Mouse (Mus musculus): ENCODE data around the gene Scrn3. TPM values are rescaled to one million over a fixed set of nuclear protein-coding genes. Genes with fewer than 3 reads are reported as not detected.
A peak's percentile ranks its signal among the peaks of the same experiment; 100 is the strongest.

Scrn3 gene
- polyA plus RNA-seq, 1 experiment from 2014 or later = 7.7 TPM

DNA sequence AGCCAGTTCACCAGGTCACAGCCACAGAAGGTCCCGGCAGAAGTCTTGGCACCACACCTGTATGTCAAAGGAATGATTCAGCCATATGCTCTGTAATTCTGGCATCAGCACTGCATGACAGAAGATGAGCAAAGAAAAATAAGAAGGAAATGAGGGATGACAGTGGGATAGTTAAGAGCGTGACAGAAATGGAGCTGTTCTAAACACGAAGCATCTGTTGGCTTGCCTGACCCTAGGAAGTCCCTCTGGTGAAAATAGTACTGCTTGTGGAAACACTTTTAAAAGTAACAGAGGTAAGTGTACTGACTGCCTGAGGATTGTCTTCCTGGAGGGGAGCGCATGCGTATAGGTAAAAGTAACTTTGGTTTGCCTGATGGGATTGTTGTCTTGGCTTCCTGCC is 31.3 kb downstream of the Scrn3 start:
- H3K27me3 ChIP-seq (replicated peaks) = no peaks in the 10 kb centered on the region
- ATAC-seq (replicated peaks) = no peak
- H3K4me2 ChIP-seq = no peak overlapping the region
- H3K4me1 ChIP-seq = 0 out of 2 replicates have a peak, but pooled peaks cover 4% of the 10 kb centered on the region
- H3K9ac ChIP-seq = no peak overlapping the region
- no peaks in the 10 kb centered on the region for H3K36me3 ChIP-seq (replicated peaks)
- H3K9me3 ChIP-seq = no peaks in the 10 kb centered on the region
- H3K27ac ChIP-seq = no peak overlapping the region
- WGBS = 93% methylated on average over 5 of the region's 5 CpGs
- H3K4me3 ChIP-seq = no peak overlapping the region

DNA sequence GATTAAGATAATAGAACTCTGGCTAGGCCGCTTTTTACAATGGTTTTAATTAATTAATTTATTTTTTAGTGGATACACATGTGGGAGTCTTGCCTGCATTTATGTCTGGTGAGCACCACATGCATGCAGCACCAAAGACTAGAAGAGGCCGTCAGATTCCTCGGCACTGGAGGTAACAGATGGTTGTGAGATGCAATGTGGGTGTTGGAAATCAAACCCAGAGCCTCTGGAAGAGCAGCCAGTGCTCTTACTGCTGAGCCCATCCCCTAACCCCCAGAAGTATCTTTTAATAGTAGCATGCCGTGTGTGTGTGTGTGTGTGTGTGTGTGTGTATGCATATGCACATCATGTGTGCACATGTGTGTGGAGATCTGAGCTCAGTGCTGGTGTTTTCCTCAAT is 32.8 kb downstream of the Scrn3 start:
- Histone ChIP-seq H3K36me3 (replicated peaks) (no peaks in the 10 kb centered on the region), H3K4me2 (no peak overlapping the region), H3K27ac (no peak overlapping the region), H3K4me3 (no peak overlapping the region), H3K9ac (no peak overlapping the region), H3K27me3 (replicated peaks) (no peaks in the 10 kb centered on the region), H3K4me1 (0 out of 2 replicates have a peak, but pooled peaks cover 4% of the 10 kb centered on the region), H3K9me3 (no peaks in the 10 kb centered on the region)
- no peak for ATAC-seq (replicated peaks)
- 96% methylated on average over 4 of the region's 4 CpGs for WGBS

DNA sequence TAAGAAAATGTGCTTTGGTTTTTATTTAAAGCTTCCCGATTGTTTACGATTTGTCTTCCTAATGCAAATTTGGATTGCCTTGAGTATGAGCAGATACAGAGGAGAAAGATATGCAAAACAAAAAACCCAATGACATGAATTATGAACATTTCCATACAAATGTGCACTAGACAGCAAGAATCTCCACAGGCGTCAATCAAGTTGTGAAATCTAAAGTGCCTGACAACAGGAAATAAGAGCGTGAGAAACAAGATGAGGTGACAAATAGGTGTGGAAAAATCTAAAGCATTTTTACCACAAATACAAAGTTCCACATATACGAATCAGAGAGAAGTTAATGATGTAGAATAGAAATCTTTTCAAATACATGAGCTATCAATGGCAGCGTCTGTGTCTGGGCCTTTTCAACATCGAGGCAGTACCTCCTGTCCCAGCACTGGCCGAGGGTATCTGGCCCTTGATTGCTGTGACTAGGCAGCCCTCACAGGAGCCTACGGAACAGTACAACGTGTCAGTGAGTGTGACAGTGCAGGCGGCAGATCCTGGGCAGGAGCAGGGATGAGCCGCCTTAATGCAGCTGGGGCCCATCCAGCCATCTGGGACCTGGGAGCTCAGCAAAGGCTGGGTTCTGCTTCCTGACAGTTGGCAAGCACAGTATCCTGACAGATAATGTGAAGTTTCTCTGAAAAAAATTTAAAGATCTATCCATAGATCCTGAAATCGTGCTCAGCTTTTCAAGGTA is 34.1 kb downstream of the Scrn3 start:
- 66% methylated on average over 13 of the region's 13 CpGs for WGBS
- no peak overlapping the region for H3K27ac ChIP-seq

DNA sequence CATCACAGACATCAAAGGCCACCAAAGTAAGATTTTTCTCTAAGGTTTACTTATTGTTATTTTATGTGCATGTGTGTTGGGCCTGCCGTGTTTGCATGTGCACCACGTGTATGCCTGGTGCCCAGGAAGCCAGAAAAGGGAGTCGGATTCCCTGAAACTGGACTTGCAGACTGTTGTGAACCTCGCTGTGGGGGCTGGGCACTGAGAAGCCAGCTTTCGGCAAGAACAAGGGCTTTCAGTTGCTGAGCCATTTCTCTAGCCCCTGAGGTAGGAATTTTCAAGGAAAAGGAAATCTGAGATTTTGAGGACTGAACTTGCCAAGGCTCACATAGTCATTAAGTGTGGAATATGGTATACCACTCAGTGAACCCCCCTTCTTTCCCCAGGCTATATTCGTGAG is 34.7 kb downstream of the Scrn3 start:
- no peak overlapping the region for H3K4me3 ChIP-seq
- no peaks in the 10 kb centered on the region for H3K36me3 ChIP-seq (replicated peaks)
- ATAC-seq (replicated peaks) = no peak
- H3K9me3 ChIP-seq = no peaks in the 10 kb centered on the region
- 0 out of 2 replicates have a peak overlapping the region, but pooled peaks have one; percentile 20 for H3K27ac ChIP-seq
- H3K4me2 ChIP-seq = no peak overlapping the region
- H3K4me1 ChIP-seq = 0 out of 2 replicates have a peak, but pooled peaks cover 4% of the 10 kb centered on the region
- H3K9ac ChIP-seq = no peak overlapping the region
- H3K27me3 ChIP-seq (replicated peaks) = no peaks in the 10 kb centered on the region
- 54% methylated on average over 6 of the region's 6 CpGs for WGBS

More for the DNA sequence above, 34.1 kb downstream of the Scrn3 start:
- no peak for ATAC-seq (replicated peaks)
- no peak overlapping the region for H3K4me2 ChIP-seq
- no peak overlapping the region for H3K4me3 ChIP-seq
- no peaks in the 10 kb centered on the region for H3K27me3 ChIP-seq (replicated peaks)
- no peak overlapping the region for H3K9ac ChIP-seq
- H3K9me3 ChIP-seq = no peaks in the 10 kb centered on the region
- 0 out of 2 replicates have a peak, but pooled peaks cover 4% of the 10 kb centered on the region for H3K4me1 ChIP-seq
- H3K36me3 ChIP-seq (replicated peaks) = no peaks in the 10 kb centered on the region

DNA sequence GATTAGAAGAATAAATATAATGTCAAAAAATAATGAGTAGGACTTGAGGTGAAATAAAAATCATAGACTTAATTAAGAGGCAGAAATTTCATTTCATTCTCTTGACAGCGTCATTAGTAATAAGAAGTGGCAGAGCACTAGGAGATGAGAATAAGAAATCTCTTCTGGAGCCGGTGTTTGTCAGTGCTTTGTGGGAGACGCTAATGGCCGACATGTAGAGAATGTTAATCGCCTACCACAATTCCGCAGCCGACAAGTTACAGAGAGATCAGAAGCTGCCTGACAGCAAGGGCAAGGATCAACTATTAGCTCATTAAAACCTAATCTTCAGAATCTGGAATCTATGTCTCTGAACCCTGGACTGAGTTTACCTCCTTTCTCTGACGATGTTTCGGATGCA is 35.4 kb downstream of the Scrn3 start:
- no peaks in the 10 kb centered on the region for H3K27me3 ChIP-seq (replicated peaks)
- H3K4me1 ChIP-seq = 0 out of 2 replicates have a peak, but pooled peaks cover 4% of the 10 kb centered on the region
- H3K27ac ChIP-seq = 0 out of 2 replicates have a peak overlapping the region, but pooled peaks have one; percentile 10
- no peaks in the 10 kb centered on the region for H3K36me3 ChIP-seq (replicated peaks)
- H3K4me3 ChIP-seq = no peak overlapping the region
- WGBS = 48% methylated on average over 9 of the region's 9 CpGs
- no peak overlapping the region for H3K4me2 ChIP-seq
- no peaks in the 10 kb centered on the region for H3K9me3 ChIP-seq
- no peak overlapping the region for H3K9ac ChIP-seq
- ATAC-seq (replicated peaks) = no peak

DNA sequence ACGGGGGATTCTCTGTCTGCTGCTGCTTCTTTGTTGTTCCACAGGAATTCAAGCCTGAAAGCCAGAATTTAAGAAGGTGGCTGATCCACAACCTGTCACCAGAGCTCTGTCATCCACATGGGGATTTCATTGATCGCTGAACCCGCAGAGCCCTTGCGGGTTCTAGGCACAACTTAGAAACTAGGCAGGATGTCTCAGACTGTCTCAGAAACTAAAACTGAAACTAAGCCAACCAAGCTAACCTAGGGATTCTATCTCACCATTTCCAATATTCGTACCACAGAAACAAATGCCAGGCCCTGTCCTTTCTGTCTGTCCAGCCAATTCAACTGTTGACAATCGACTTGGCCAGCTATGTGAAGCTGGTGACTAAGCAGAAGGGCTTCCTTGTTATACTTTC is 35.8 kb downstream of the Scrn3 start:
- Histone ChIP-seq H3K27ac (0 out of 2 replicates have a peak overlapping the region, but pooled peaks have one; percentile 10), H3K36me3 (replicated peaks) (no peaks in the 10 kb centered on the region), H3K4me2 (no peak overlapping the region), H3K4me1 (0 out of 2 replicates have a peak, but pooled peaks cover 4% of the 10 kb centered on the region), H3K4me3 (no peak overlapping the region), H3K27me3 (replicated peaks) (no peaks in the 10 kb centered on the region), H3K9ac (no peak overlapping the region), H3K9me3 (no peaks in the 10 kb centered on the region)
- ATAC-seq (replicated peaks) = no peak
- 86% methylated on average over 6 of the region's 6 CpGs for WGBS

DNA sequence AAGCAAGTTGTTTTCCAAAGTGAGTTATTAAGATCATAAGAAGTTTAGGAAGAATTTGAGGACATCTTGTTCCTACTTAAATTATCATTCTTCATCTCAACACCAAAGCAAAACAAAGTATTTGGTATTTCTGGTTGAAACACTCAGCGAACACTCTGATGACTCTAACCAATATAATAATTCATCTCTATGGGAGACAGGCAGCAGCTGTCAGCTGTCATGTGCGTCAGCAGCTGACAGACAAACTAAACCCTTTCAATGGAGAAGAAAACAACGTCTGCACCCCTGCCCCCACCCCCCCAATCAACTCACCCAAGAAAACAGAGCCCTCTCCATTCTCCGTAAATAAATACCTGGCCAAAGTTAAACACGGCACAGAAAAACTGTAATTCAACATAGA is 39.1 kb downstream of the Scrn3 start:
- Histone ChIP-seq H3K27me3 (replicated peaks) (no peaks in the 10 kb centered on the region), H3K4me2 (no peak overlapping the region), H3K27ac (no peak overlapping the region), H3K4me1 (0 out of 2 replicates have a peak, but pooled peaks cover 4% of the 10 kb centered on the region), H3K9ac (no peak overlapping the region), H3K9me3 (no peaks in the 10 kb centered on the region), H3K36me3 (replicated peaks) (no peaks in the 10 kb centered on the region), H3K4me3 (no peak overlapping the region)
- ATAC-seq (replicated peaks) = no peak
- 50% methylated on average over 5 of the region's 5 CpGs for WGBS

DNA sequence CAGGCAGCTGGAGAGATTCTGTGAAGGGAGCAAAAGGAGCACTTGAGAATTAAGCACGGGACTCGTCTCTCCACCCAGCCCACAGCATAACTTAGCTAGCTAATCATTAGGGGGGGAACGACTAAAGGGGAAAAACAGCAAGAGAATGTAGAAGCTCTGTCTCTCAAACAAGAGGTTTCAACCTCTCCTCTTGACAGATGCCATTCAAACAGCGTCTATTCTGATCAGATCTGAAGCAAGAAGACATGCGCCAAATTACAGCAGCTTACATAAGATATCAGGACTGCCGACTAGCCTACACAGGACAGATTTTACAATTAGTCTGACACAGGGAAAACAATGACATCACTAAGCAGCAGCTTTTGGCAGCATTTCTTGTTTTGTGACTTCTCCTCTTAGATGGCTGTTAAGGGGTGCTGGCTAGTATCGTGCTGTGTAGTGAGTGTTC is 39.5 kb downstream of the Scrn3 start:
- H3K4me1 ChIP-seq = 0 out of 2 replicates have a peak, but pooled peaks cover 4% of the 10 kb centered on the region
- H3K27ac ChIP-seq = no peak overlapping the region
- no peak for ATAC-seq (replicated peaks)
- no peaks in the 10 kb centered on the region for H3K9me3 ChIP-seq
- no peak overlapping the region for H3K4me3 ChIP-seq
- H3K27me3 ChIP-seq (replicated peaks) = no peaks in the 10 kb centered on the region
- H3K4me2 ChIP-seq = no peak overlapping the region
- H3K36me3 ChIP-seq (replicated peaks) = 0 out of 2 replicates have a peak, but pooled peaks cover 1% of the 10 kb centered on the region
- H3K9ac ChIP-seq = no peak overlapping the region
- WGBS = 37% methylated on average over 7 of the region's 7 CpGs

DNA sequence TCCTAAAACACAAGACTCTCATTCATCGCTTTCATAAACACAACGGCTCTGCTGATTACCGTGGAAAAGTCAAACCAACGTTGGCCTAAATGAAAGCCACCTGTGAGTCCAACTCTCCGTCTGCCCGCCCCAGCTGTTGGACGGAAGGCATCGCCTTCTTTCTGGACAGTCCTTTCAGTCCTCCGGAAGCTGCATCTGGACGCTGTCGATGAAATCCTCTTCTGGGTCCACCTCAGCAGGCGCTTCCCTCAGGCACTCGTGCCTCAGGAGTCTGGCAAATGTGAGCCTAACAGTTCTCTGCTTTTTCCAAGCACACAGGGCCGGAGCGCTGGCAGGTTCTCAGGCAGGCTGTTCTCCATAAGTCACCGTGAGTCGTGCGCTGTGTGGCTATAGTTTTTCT is 44.6 kb downstream of the Scrn3 start:
- WGBS = 83% methylated on average over 18 of the region's 18 CpGs
- H3K36me3 ChIP-seq (replicated peaks) = 0 out of 2 replicates have a peak, but pooled peaks cover 3% of the 10 kb centered on the region
- no peak for ATAC-seq (replicated peaks)

DNA sequence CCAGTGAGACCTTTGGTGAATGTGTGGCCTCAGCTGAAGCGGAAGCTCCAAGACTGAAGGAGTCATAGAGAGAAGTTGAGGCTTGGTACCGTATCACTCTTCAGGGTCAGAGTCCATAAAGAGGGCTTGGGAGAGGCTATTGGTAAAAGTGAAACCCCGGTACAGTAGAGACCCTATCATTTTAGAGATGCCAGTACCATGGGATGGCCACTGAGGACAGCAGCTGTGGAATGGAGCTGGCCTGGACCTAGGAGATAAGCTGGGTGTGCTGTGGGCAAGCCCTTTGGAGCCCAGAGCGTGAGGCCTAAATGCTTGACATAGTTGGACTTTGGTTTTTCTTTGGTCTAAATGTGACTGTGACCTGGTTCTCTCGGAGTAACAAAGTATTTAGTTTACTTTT is 47.5 kb downstream of the Scrn3 start:
- H3K27me3 ChIP-seq (replicated peaks) = no peaks in the 10 kb centered on the region
- no peak for ATAC-seq (replicated peaks)
- H3K4me1 ChIP-seq = no peaks in the 10 kb centered on the region
- H3K9ac ChIP-seq = no peak overlapping the region
- 95% methylated on average over 5 of the region's 5 CpGs for WGBS
- H3K4me3 ChIP-seq = no peak overlapping the region
- H3K36me3 ChIP-seq (replicated peaks) = 0 out of 2 replicates have a peak, but pooled peaks cover 3% of the 10 kb centered on the region
- H3K9me3 ChIP-seq = no peaks in the 10 kb centered on the region
- H3K27ac ChIP-seq = no peak overlapping the region
- no peak overlapping the region for H3K4me2 ChIP-seq

More for the DNA sequence above, 44.6 kb downstream of the Scrn3 start:
- Histone ChIP-seq H3K9me3 (no peaks in the 10 kb centered on the region), H3K4me1 (no peaks in the 10 kb centered on the region), H3K9ac (no peak overlapping the region), H3K27me3 (replicated peaks) (no peaks in the 10 kb centered on the region), H3K4me3 (no peak overlapping the region), H3K27ac (no peak overlapping the region), H3K4me2 (no peak overlapping the region)

DNA sequence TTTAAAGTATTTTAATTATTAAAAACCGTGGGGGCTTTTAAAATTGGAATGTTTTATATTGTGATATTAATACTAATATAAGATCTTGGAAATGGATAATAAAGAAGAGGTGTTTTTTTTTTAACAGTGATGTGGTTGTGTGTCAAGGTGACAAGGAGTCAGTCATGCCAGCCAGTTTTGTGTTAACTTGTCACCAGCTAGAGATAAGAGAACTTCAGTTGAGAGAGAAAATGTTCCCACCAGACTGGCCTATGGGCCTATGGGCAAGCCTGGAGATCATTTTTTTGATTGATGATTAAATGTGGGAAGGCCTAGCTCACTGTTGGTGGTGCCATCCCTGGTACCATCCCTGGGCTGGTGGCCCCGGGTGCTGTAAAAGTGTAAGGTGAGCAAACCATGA is 48.1 kb downstream of the Scrn3 start:
- no peaks in the 10 kb centered on the region for H3K9me3 ChIP-seq
- no peak overlapping the region for H3K9ac ChIP-seq
- H3K36me3 ChIP-seq (replicated peaks) = 0 out of 2 replicates have a peak, but pooled peaks cover 3% of the 10 kb centered on the region
- H3K27ac ChIP-seq = no peak overlapping the region
- no peaks in the 10 kb centered on the region for H3K27me3 ChIP-seq (replicated peaks)
- H3K4me3 ChIP-seq = no peak overlapping the region
- 86% methylated on average over 2 of the region's 2 CpGs for WGBS
- no peak for ATAC-seq (replicated peaks)
- H3K4me1 ChIP-seq = no peaks in the 10 kb centered on the region
- no peak overlapping the region for H3K4me2 ChIP-seq

DNA sequence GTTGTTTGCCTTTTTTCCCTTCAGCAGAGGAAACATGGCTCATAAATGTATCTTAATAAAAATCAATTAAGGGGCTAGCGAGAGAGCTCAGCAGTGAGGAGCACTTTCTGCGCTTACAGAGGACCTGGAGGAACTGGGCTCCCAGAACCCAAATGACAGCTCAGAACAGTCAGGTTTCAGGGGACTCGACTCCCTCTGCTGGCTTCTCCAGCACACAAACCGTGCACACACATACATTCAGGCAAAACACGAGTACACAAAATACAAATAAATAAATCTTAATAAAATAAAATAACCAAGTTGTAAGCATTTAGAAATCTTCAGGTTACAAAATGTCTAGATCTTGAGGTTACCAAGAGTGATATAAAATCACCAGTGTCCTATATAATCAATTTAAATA is 51.0 kb downstream of the Scrn3 start:
- Histone ChIP-seq H3K36me3 (replicated peaks) (no peaks in the 10 kb centered on the region), H3K9ac (no peak overlapping the region), H3K27ac (no peak overlapping the region), H3K4me1 (no peaks in the 10 kb centered on the region), H3K27me3 (replicated peaks) (no peaks in the 10 kb centered on the region), H3K4me3 (no peak overlapping the region), H3K4me2 (no peak overlapping the region), H3K9me3 (no peaks in the 10 kb centered on the region)
- 83% methylated on average over 5 of the region's 5 CpGs for WGBS
- ATAC-seq (replicated peaks) = no peak
